Mouse (Mus musculus): Measurements from ENCODE around the gene Taf15. TPM values are rescaled to one million over a fixed set of nuclear protein-coding genes. Genes with fewer than 3 reads are reported as not detected.

The Taf15 gene
- total and polyA plus RNA-seq, 2 experiments = 7.1 to 29.1 TPM

DNA sequence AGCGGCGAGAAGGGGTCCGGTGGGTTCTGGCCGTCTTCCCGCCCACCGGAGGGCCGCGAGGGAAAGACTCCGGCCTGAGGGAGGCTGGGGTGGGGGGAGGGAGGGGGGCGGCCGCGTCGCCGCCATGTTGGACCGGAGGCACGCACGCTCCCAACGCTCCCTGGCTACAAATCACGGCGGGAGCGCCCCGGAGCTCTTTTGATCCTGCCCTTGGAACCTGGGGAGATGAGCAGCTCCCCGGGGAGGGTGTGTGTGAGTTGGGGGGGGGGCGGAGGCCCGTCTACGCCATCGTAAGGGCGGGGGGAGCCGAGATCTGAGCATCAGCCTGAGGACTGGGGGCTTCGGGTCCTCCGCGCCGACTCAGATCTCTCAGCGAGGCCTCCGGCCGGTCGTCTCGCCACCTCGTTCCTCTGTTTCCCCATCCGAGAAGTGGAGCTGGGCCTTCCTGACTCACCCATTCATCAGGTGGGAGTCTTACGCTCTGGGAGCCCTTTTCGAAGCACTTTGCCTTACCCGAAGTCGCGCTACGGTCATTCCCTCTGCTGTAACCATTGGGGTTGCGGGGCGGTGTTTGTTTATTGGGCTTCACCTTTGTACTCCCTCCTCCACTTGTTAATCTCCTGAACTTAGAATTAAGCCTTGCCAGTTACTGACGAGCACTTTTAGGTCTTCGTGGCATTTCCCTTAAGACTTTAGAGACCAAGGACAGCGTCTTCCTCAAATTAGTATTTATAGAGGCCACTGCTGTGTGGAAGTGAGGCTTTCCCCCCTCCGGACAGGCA is 540 bp downstream of the Taf15 start:
- peak overlapping the region; percentile 86 for H3K9ac ChIP-seq (ENCODE audit: low read depth, low read length)
- H3K4me1 ChIP-seq (ENCODE audit: control insufficient read depth, insufficient read depth, low read length) = peaks cover 15% of the 10 kb centered on the region; the same call in 1 of the 2 replicates
- under 1% methylated on average over 52 of the region's 52 CpGs for WGBS
- H3K4me3 ChIP-seq (ENCODE audit: insufficient read depth, low read depth, low read length) = peak overlapping the region; percentile 97
- peak overlapping the region; percentile 97 for H3K27ac ChIP-seq (replicated peaks; ENCODE audit: insufficient read depth, low read depth, low read length)
- peaks cover 7% of the 10 kb centered on the region; the same call in 1 of the 2 replicates for H3K79me2 ChIP-seq (ENCODE audit: control insufficient read depth, insufficient read depth, low read length)
- no peak for TF ChIP-seq CTCF (IDR thresholded peaks at IDR 0.05; ENCODE audit: low read depth, low read length)
- peak; percentile 90 for DNase-seq (ENCODE audit: extremely low read depth, low read depth, low spot score)
- no peaks in the 10 kb centered on the region for H3K27me3 ChIP-seq (ENCODE audit: control insufficient read depth, insufficient read depth, low read length)
- peaks cover 12% of the 10 kb centered on the region for H3K36me3 ChIP-seq (ENCODE audit: control insufficient read depth, insufficient read depth, low read length)

DNA sequence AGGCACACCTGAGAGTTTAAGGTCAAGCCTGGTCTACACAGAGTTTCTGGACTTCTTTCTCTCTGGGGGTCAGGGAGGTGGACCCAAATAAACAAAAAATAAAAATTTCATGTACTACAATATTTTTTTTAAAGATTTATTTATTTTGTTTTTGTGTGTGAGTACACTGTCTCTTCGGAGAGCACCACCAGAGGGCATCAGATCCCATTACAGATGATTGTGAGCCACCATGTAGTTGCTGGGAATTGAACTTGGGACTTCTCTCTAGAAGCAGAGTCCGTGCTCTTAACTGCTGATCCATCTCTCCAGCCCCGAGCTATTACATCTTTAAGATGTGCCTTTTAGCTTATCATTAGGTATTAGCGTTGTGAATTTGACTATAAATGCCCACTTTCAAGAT is 18.6 kb downstream of the Taf15 start:
- DNase-seq (ENCODE audit: extremely low read depth, low read depth, low spot score) = no peak
- WGBS = 78% methylated on average over 4 of the region's 4 CpGs
- peaks cover 27% of the 10 kb centered on the region for H3K36me3 ChIP-seq (ENCODE audit: control insufficient read depth, insufficient read depth, low read length)

DNA sequence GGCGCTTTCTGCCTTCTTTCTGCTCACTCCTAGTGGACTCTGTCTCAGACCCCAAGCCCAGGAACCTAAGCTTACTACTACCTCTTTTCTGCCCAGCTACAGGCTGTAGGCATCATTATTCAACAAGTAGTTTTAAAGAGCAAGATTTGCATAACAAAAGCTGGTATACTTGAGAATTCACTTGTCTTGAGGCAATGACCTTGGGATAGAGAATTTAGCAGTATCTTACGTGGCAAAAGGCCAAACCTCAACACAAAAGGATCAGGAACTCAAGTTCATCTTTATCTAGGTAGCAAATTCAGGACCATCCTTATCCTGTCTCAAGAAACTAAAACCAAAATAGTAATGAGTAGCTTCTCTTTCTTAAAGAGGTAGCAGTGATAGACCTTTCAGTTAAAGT is 22.7 kb downstream of the Taf15 start:
- Histone ChIP-seq H3K9ac (ENCODE audit: low read depth, low read length) (no peak overlapping the region), H3K4me3 (ENCODE audit: insufficient read depth, low read depth, low read length) (no peak overlapping the region), H3K27me3 (ENCODE audit: control insufficient read depth, insufficient read depth, low read length) (no peaks in the 10 kb centered on the region), H3K79me2 (ENCODE audit: control insufficient read depth, insufficient read depth, low read length) (no peaks in the 10 kb centered on the region), H3K36me3 (ENCODE audit: control insufficient read depth, insufficient read depth, low read length) (peaks cover 30% of the 10 kb centered on the region), H3K27ac (replicated peaks; ENCODE audit: insufficient read depth, low read depth, low read length) (no peak overlapping the region), H3K4me1 (ENCODE audit: control insufficient read depth, insufficient read depth, low read length) (no peaks in the 10 kb centered on the region)
- WGBS = 82% methylated on average over 2 of the region's 2 CpGs
- TF ChIP-seq POLR2A (IDR thresholded peaks at IDR 0.05; ENCODE audit: extremely low read depth, insufficient read depth, low read length) = no peak
- no peak for TF ChIP-seq CTCF (IDR thresholded peaks at IDR 0.05; ENCODE audit: low read depth, low read length)
- no peak for DNase-seq (ENCODE audit: extremely low read depth, low read depth, low spot score)

More for the DNA sequence above, 18.6 kb downstream of the Taf15 start:
- TF ChIP-seq CTCF (IDR thresholded peaks at IDR 0.05; ENCODE audit: low read depth, low read length) (no peak), POLR2A (IDR thresholded peaks at IDR 0.05; ENCODE audit: extremely low read depth, insufficient read depth, low read length) (no peak)
- H3K4me3 ChIP-seq (ENCODE audit: insufficient read depth, low read depth, low read length) = no peak overlapping the region
- no peak overlapping the region for H3K9ac ChIP-seq (ENCODE audit: low read depth, low read length)
- H3K27ac ChIP-seq (replicated peaks; ENCODE audit: insufficient read depth, low read depth, low read length) = no peak overlapping the region
- no peaks in the 10 kb centered on the region for H3K4me1 ChIP-seq (ENCODE audit: control insufficient read depth, insufficient read depth, low read length)
- H3K27me3 ChIP-seq (ENCODE audit: control insufficient read depth, insufficient read depth, low read length) = no peaks in the 10 kb centered on the region
- no peaks in the 10 kb centered on the region for H3K79me2 ChIP-seq (ENCODE audit: control insufficient read depth, insufficient read depth, low read length)

GRCm38 (mm10) chr11:83504308-83504707 is 31.4 kb downstream of the Taf15 start:
- TF ChIP-seq POLR2A (IDR thresholded peaks at IDR 0.05; ENCODE audit: extremely low read depth, insufficient read depth, low read length) (no peak), CTCF (IDR thresholded peaks at IDR 0.05; ENCODE audit: low read depth, low read length) (no peak)
- no peak overlapping the region for H3K9ac ChIP-seq (ENCODE audit: low read depth, low read length)
- no peak overlapping the region for H3K4me3 ChIP-seq (ENCODE audit: insufficient read depth, low read depth, low read length)
- H3K36me3 ChIP-seq (ENCODE audit: control insufficient read depth, insufficient read depth, low read length) = peaks cover 55% of the 10 kb centered on the region
- no peak overlapping the region for H3K27ac ChIP-seq (replicated peaks; ENCODE audit: insufficient read depth, low read depth, low read length)
- WGBS = 87% methylated on average over 5 of the region's 5 CpGs
- no peaks in the 10 kb centered on the region for H3K4me1 ChIP-seq (ENCODE audit: control insufficient read depth, insufficient read depth, low read length)
- DNase-seq (ENCODE audit: extremely low read depth, low read depth, low spot score) = no peak
- no peaks in the 10 kb centered on the region for H3K27me3 ChIP-seq (ENCODE audit: control insufficient read depth, insufficient read depth, low read length)
- no peaks in the 10 kb centered on the region for H3K79me2 ChIP-seq (ENCODE audit: control insufficient read depth, insufficient read depth, low read length)

GRCm38 (mm10) chr11:83509521-83509920 is 36.6 kb downstream of the Taf15 start:
- peak; percentile 46 for DNase-seq (ENCODE audit: extremely low read depth, low read depth, low spot score)
- Histone ChIP-seq H3K27ac (replicated peaks; ENCODE audit: insufficient read depth, low read depth, low read length) (no peak overlapping the region), H3K9ac (ENCODE audit: low read depth, low read length) (no peak overlapping the region), H3K4me1 (ENCODE audit: control insufficient read depth, insufficient read depth, low read length) (no peaks in the 10 kb centered on the region), H3K36me3 (ENCODE audit: control insufficient read depth, insufficient read depth, low read length) (peaks cover 18% of the 10 kb centered on the region), H3K4me3 (ENCODE audit: insufficient read depth, low read depth, low read length) (no peak overlapping the region), H3K27me3 (ENCODE audit: control insufficient read depth, insufficient read depth, low read length) (no peaks in the 10 kb centered on the region), H3K79me2 (ENCODE audit: control insufficient read depth, insufficient read depth, low read length) (no peaks in the 10 kb centered on the region)
- TF ChIP-seq POLR2A (IDR thresholded peaks at IDR 0.05; ENCODE audit: extremely low read depth, insufficient read depth, low read length) = no peak
- no peak for TF ChIP-seq CTCF (IDR thresholded peaks at IDR 0.05; ENCODE audit: low read depth, low read length)

GRCm38 (mm10) chr11:83517153-83517552 is 44.3 kb downstream of the Taf15 start:
- no peak overlapping the region for H3K9ac ChIP-seq (ENCODE audit: low read depth, low read length)
- no peak overlapping the region for H3K27ac ChIP-seq (replicated peaks; ENCODE audit: insufficient read depth, low read depth, low read length)
- H3K36me3 ChIP-seq (ENCODE audit: control insufficient read depth, insufficient read depth, low read length) = 0 out of 2 replicates have a peak, but pooled peaks cover 1% of the 10 kb centered on the region
- no peak overlapping the region for H3K4me3 ChIP-seq (ENCODE audit: insufficient read depth, low read depth, low read length)
- no peaks in the 10 kb centered on the region for H3K79me2 ChIP-seq (ENCODE audit: control insufficient read depth, insufficient read depth, low read length)
- TF ChIP-seq CTCF (IDR thresholded peaks at IDR 0.05; ENCODE audit: low read depth, low read length) (no peak), POLR2A (IDR thresholded peaks at IDR 0.05; ENCODE audit: extremely low read depth, insufficient read depth, low read length) (no peak)
- no peaks in the 10 kb centered on the region for H3K4me1 ChIP-seq (ENCODE audit: control insufficient read depth, insufficient read depth, low read length)
- no peaks in the 10 kb centered on the region for H3K27me3 ChIP-seq (ENCODE audit: control insufficient read depth, insufficient read depth, low read length)
- DNase-seq (ENCODE audit: extremely low read depth, low read depth, low spot score) = no peak
